Mouse (Mus musculus) neural tube, embryonic 14.5 days (tissue): ENCODE measurements around the gene Dock9. TPM values are rescaled to one million over a fixed set of nuclear protein-coding genes. Genes with fewer than 3 reads are reported as not detected.
A peak's percentile ranks its signal among the peaks of the same experiment; 100 is the strongest.

Experiments
- ATAC-seq: fragments of 200-750 bp; cut with Nextera tagmentation; 2 replicates; pipeline ENCODE4 v1.8.0; 2017; ENCODE audit warnings: low read depth, mild to moderate bottlenecking, moderate TSS enrichment, moderate library complexity
- H3K27ac ChIP-seq: fragments of 300-500 bp; sonication (generic); 2 replicates; pipeline ENCODE4 v1.5.1; 2014; ENCODE audit warnings: low read depth, mild to moderate bottlenecking, control low read depth, low read length, moderate library complexity, mixed read lengths
- H3K27me3 ChIP-seq: fragments of 300-500 bp; sonication (generic); 2 replicates; pipeline ENCODE4 v1.6.1; 2014; ENCODE audit warnings: low read length; ENCODE audit not compliant: control insufficient read depth, insufficient read depth
- H3K36me3 ChIP-seq: fragments of 300-500 bp; sonication (generic); 2 replicates; pipeline ENCODE4 v1.6.1; 2014; ENCODE audit warnings: low read length, mixed read lengths; ENCODE audit not compliant: control insufficient read depth, insufficient read depth
- H3K4me1 ChIP-seq: fragments of 300-500 bp; sonication (generic); 2 replicates; pipeline ENCODE4 v1.6.1; 2014; ENCODE audit warnings: low read length; ENCODE audit not compliant: control insufficient read depth, insufficient read depth
- H3K4me2 ChIP-seq: fragments of 300-500 bp; sonication (generic); 2 replicates; pipeline ENCODE4 v1.6.1; 2014; ENCODE audit warnings: mild to moderate bottlenecking, low read depth, low read length, control low read depth
- H3K4me3 ChIP-seq: fragments of 300-500 bp; sonication (generic); 2 replicates; pipeline ENCODE4 v1.5.1; 2014; ENCODE audit warnings: low read depth, low read length, control low read depth, mixed read lengths
- H3K9ac ChIP-seq: fragments of 300-500 bp; sonication (generic); replicated peaks from 2 replicates; pipeline ENCODE4 v1.6.1; 2014; ENCODE audit warnings: low read depth, mild to moderate bottlenecking, control low read depth, low read length, mixed read lengths
- H3K9me3 ChIP-seq: fragments of 300-500 bp; sonication (generic); 2 replicates; pipeline ENCODE4 v1.6.1; 2016; ENCODE audit warnings: low read length; ENCODE audit not compliant: control insufficient read depth
- WGBS: fragments of 180-500 bp; shearing (Covaris S2); extraction: QIAGEN DNeasy Blood & Tissue Kit; methylation state at CpG from one replicate; pipeline ENCODE4 v1.1.7; 2014; 5-methylcytosine and 5-hydroxymethylcytosine counted together
- polyA plus RNA-seq: library from polyadenylated mRNA; unstranded; fragments of >200 nt; fragmentation: Nextera tagmentation; extraction: Ambion mirVana; gene quantifications from 2 replicates; pipeline ENCODE4 v1.2.1, GENCODE M21; 2014

Gene Dock9
- polyA plus RNA-seq, 1 experiment from 2014 or later: 13.2 TPM

- no peak overlapping the region for H3K4me3 ChIP-seq
- WGBS: 78% methylated on average over 10 of the region's 10 CpGs
- no peaks in the 10 kb centered on the region for H3K27me3 ChIP-seq
- no peaks in the 10 kb centered on the region for H3K36me3 ChIP-seq
- no peaks in the 10 kb centered on the region for H3K9me3 ChIP-seq
- ATAC-seq: no peak
- no peak overlapping the region for H3K4me2 ChIP-seq
- H3K27ac ChIP-seq: no peak overlapping the region
- H3K9ac ChIP-seq: no peak overlapping the region
- no peaks in the 10 kb centered on the region for H3K4me1 ChIP-seq
These were observed 204.2 kb downstream of the Dock9 start for GRCm38 (mm10) chr14:121593313-121593929.

DNA sequence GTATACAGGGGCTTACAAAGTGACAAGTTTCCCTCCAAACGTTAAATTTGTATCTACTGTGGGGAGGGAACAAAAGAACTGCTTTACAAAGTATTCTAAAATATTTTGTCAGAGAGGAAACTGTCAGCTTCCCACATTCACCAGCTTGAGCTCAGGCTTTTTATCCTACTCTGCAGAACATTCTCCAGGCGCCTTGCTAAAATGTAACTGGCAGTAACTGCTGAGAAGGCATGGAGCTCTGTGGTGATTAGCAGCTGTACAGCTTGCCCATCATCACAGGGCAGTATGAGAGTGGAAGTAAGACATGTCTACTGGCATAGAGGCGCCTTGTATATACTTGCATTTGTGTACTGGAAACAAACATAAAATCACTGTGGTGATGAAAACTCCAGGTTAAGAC is 204.7 kb downstream of the Dock9 start:
- no peaks in the 10 kb centered on the region for H3K9me3 ChIP-seq
- WGBS: 60% methylated on average over 3 of the region's 3 CpGs
- no peaks in the 10 kb centered on the region for H3K4me1 ChIP-seq
- no peak overlapping the region for H3K4me2 ChIP-seq
- H3K27ac ChIP-seq: no peak overlapping the region
- ATAC-seq: no peak
- no peak overlapping the region for H3K9ac ChIP-seq
- H3K4me3 ChIP-seq: no peak overlapping the region
- H3K36me3 ChIP-seq: no peaks in the 10 kb centered on the region
- no peaks in the 10 kb centered on the region for H3K27me3 ChIP-seq

- Histone ChIP-seq H3K9ac (no peak overlapping the region), H3K36me3 (no peaks in the 10 kb centered on the region)
- no peak for ATAC-seq
These were observed 205.3 kb downstream of the Dock9 start for GRCm38 (mm10) chr14:121592356-121592755.

DNA sequence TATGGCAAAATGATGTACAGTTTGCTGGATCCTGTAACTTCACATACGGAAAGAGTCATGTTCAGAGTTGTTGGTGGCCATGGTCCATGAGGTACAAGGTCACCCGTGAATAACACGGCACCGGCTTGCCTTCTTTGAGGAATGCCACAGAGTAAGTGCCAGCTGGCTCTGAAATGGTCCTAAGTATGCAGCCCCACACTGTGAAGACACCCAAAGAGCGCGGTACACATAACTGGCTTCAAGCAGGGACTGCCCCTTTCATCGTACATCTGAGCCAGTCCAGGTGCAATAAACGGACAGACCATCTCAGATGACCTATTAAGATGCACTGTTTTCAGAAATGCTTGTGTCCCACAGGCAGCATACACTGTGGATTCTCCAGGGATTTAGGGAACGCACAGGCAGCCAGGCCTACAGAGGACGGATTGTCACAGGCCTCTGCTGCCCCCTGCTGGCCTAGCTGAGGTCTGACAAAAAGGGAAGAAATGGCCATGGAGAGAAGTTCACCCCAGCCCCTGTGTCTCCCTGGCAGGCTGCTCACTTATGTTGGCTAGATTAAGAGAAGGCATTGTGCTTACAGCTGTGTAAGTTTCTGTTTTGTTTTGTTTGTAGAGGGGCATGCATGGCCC is 208.4 kb downstream of the Dock9 start:
- H3K9ac ChIP-seq: no peak overlapping the region
- WGBS: 46% methylated on average over 10 of the region's 10 CpGs
- peak; percentile 61 for ATAC-seq

More at GRCm38 (mm10) chr14:121592356-121592755, 205.3 kb downstream of the Dock9 start:
- no peaks in the 10 kb centered on the region for H3K4me1 ChIP-seq
- 48% methylated on average over 9 of the region's 9 CpGs for WGBS
- H3K4me3 ChIP-seq: no peak overlapping the region
- H3K9me3 ChIP-seq: no peaks in the 10 kb centered on the region
- no peak overlapping the region for H3K4me2 ChIP-seq
- H3K27ac ChIP-seq: no peak overlapping the region
- no peaks in the 10 kb centered on the region for H3K27me3 ChIP-seq

DNA sequence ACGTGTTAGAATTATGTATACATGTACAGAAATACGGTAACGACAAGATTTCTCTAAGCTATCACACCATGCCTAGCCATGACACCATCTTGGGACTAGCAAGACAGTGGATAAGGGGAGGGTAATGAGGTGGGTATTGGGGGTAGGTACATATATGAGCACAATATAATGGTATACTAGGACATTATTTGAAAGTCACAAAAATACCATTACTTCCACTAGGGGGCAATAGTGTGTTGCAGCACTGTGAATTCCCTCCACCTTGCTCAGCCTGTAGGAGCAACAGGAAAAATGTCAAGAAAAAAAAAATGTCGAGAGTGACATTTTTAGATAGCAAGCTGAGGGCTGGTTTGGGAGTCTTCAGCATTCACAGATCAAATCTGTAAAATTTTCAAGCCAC is 209.2 kb downstream of the Dock9 start:
- no peak for ATAC-seq
- 0 out of 2 replicates have a peak, but pooled peaks cover 3% of the 10 kb centered on the region for H3K4me1 ChIP-seq
- H3K27me3 ChIP-seq: no peaks in the 10 kb centered on the region
- no peak overlapping the region for H3K4me3 ChIP-seq
- no peak overlapping the region for H3K9ac ChIP-seq
- no peaks in the 10 kb centered on the region for H3K9me3 ChIP-seq
- WGBS: 76% methylated on average over 4 of the region's 4 CpGs
- no peak overlapping the region for H3K4me2 ChIP-seq
- H3K27ac ChIP-seq: no peak overlapping the region
- H3K36me3 ChIP-seq: no peaks in the 10 kb centered on the region

More for the DNA sequence above, 208.4 kb downstream of the Dock9 start:
- Histone ChIP-seq H3K9me3 (no peaks in the 10 kb centered on the region), H3K27ac (no peak overlapping the region), H3K4me1 (0 out of 2 replicates have a peak, but pooled peaks cover 3% of the 10 kb centered on the region), H3K27me3 (no peaks in the 10 kb centered on the region), H3K36me3 (no peaks in the 10 kb centered on the region), H3K4me2 (no peak overlapping the region), H3K4me3 (no peak overlapping the region)

DNA sequence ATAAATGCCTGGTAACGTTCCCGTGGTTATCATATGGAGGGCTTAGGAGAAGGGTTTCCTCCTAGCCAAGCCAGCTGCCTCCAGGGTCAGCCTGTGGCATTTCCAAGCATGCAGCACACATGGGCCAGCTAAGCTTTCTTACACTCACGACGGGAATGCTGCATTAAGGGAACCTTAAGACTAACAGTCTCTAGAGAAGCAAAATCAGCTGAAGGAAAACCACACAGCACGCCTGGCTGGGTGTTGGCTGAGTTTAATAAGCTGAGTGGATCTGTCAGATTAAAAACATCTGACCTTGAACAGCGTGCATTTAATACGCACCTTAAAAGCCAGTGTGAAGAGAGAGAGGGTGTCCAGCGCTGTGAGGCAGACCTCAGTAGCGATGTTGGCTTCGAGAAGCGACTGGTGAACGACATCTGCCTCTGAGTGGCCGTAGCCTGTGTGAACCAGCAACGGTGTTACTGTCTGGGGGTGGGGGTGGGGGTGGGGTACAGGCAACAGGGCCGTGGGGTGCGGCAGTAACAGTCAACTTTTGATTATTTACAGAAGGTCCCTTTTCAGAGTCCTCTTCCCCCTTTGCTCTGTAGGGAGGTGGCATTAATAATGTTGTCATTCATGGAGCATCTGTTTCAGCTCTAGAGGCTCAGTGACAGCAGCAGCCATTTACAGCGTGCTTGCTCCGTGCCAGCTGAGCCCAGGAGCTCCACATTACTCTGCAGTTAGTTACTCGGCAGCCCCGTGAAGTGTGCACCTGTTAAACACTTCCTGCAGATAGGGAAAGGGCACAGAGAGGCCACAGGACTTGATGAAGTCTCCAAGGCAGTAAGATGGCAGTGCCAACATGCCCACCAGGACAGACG is 211.5 kb downstream of the Dock9 start:
- Histone ChIP-seq H3K27ac (no peak overlapping the region), H3K4me2 (no peak overlapping the region), H3K9ac (no peak overlapping the region), H3K4me3 (no peak overlapping the region), H3K27me3 (no peaks in the 10 kb centered on the region), H3K36me3 (no peaks in the 10 kb centered on the region), H3K9me3 (no peaks in the 10 kb centered on the region), H3K4me1 (0 out of 2 replicates have a peak, but pooled peaks cover 3% of the 10 kb centered on the region)
- ATAC-seq: peak; percentile 74; the same call in 1 of the 2 replicates
- 36% methylated on average over 21 of the region's 21 CpGs for WGBS

DNA sequence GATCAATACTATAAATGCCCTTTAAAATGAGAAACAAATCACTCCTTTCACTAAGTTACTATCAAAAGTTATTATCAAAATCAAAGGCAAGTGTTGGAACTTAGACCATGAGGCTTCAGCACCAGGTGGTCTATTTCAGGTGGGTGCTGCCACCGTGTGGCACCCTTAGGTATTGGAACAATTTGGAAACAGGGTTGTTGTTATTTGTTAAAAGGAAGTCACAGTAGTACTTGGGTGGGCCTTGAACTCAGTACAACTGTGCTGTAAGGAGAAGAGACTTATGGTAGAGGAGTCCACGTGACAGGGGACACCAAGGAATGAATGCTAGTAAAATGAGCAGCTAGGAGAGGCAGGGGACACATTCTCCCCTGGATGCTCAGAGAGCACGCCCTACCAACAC is 218.6 kb downstream of the Dock9 start:
- H3K36me3 ChIP-seq: no peaks in the 10 kb centered on the region
- H3K9me3 ChIP-seq: no peaks in the 10 kb centered on the region
- no peak overlapping the region for H3K4me2 ChIP-seq
- no peak for ATAC-seq
- H3K27ac ChIP-seq: no peak overlapping the region
- WGBS: 37% methylated on average over 3 of the region's 3 CpGs
- no peaks in the 10 kb centered on the region for H3K27me3 ChIP-seq
- H3K9ac ChIP-seq: no peak overlapping the region
- H3K4me1 ChIP-seq: no peaks in the 10 kb centered on the region
- H3K4me3 ChIP-seq: no peak overlapping the region

- no peak for ATAC-seq
- no peak overlapping the region for H3K4me3 ChIP-seq
- WGBS: 90% methylated on average over 5 of the region's 5 CpGs
- H3K36me3 ChIP-seq: no peaks in the 10 kb centered on the region
- H3K27me3 ChIP-seq: no peaks in the 10 kb centered on the region
- H3K27ac ChIP-seq: no peak overlapping the region
- no peak overlapping the region for H3K4me2 ChIP-seq
- no peaks in the 10 kb centered on the region for H3K9me3 ChIP-seq
- no peaks in the 10 kb centered on the region for H3K4me1 ChIP-seq
- H3K9ac ChIP-seq: no peak overlapping the region
These were observed 224.2 kb downstream of the Dock9 start for GRCm38 (mm10) chr14:121573391-121573790.

DNA sequence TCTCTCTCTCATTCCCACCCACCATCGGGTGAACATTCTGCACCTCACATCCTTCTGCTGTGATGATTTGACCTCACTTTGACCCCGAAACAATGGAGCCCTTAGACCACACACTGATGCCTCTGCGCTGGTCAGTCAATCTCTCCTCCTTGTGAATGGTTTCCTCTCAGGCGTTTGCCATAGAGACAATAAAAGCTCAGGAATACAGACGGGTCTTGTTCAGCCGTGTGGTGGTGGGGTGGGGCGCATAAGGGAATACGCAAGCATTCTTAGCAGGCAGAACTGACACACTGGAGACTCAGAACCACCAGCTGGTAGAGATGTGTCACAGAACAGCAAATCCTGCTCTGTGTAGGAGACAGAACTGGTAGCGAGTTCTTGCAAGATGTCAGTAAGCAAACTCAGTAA is 230.8 kb downstream of the Dock9 start:
- no peak overlapping the region for H3K9ac ChIP-seq
- no peaks in the 10 kb centered on the region for H3K36me3 ChIP-seq
- H3K4me2 ChIP-seq: no peak overlapping the region
- WGBS: 9% methylated on average over 9 of the region's 9 CpGs
- no peak overlapping the region for H3K4me3 ChIP-seq
- no peak overlapping the region for H3K27ac ChIP-seq
- peaks cover 11% of the 10 kb centered on the region for H3K4me1 ChIP-seq
- H3K27me3 ChIP-seq: no peaks in the 10 kb centered on the region
- H3K9me3 ChIP-seq: no peaks in the 10 kb centered on the region
- peak; percentile 50 for ATAC-seq
